Mouse (Mus musculus): ENCODE data around the gene Idh3a.

- TF ChIP-seq EP300 (IDR thresholded peaks at IDR 0.05; ENCODE audit: low read depth) = no peak
- peak; percentile 69 for TF ChIP-seq CTCF (IDR thresholded peaks at IDR 0.05; ENCODE audit: low read depth)
Measured at GRCm38 (mm10) chr9:54547536-54547935, 38.6 kb upstream of the Idh3a start.
